Mouse (Mus musculus) urinary bladder, adult 18-20 months (tissue): ENCODE data around the gene Xdh.

Experiments
- DNase-seq, 2 experiments: peaks; one replicate each; pipeline ENCODE4 v3.0.0; 2022; ENCODE audit warnings: low spot score in 2 of 2, mixed read lengths in 2 of 2

The Xdh gene

GRCm38 (mm10) chr17:73942268-73942962 lies 7.6 kb downstream of the Xdh start:
- DNase-seq, result no peak

GRCm38 (mm10) chr17:73941816-73942215 lies 8.2 kb downstream of the Xdh start:
- no peak for DNase-seq

GRCm38 (mm10) chr17:73937073-73937472 lies 12.9 kb downstream of the Xdh start:
- DNase-seq, result no peak

- no peak for DNase-seq
These were observed 14.8 kb downstream of the Xdh start for GRCm38 (mm10) chr17:73935163-73935562.

- no peak for DNase-seq
These were observed 15.7 kb downstream of the Xdh start for GRCm38 (mm10) chr17:73934281-73934680.

GRCm38 (mm10) chr17:73933616-73934015 lies 16.4 kb downstream of the Xdh start:
- DNase-seq, result no peak

- DNase-seq, result no peak
These were observed 17.4 kb downstream of the Xdh start for GRCm38 (mm10) chr17:73932497-73933059.

- DNase-seq, result no peak
These were observed 30.5 kb downstream of the Xdh start for GRCm38 (mm10) chr17:73919520-73919919.

GRCm38 (mm10) chr17:73918944-73919381 lies 31.0 kb downstream of the Xdh start:
- DNase-seq, result no peak

GRCm38 (mm10) chr17:73918138-73918537 lies 31.9 kb downstream of the Xdh start:
- DNase-seq, result no peak

GRCm38 (mm10) chr17:73917713-73918112 lies 32.3 kb downstream of the Xdh start:
- DNase-seq, result no peak

- no peak for DNase-seq
These were observed 35.3 kb downstream of the Xdh start for GRCm38 (mm10) chr17:73914730-73915129.

GRCm38 (mm10) chr17:73906076-73906475 lies 43.9 kb downstream of the Xdh start:
- DNase-seq, result no peak

GRCm38 (mm10) chr17:73905043-73905750 lies 44.8 kb downstream of the Xdh start:
- no peak for DNase-seq

- DNase-seq, result no peak
These were observed 46.9 kb downstream of the Xdh start for GRCm38 (mm10) chr17:73903121-73903520.

- no peak for DNase-seq
These were observed 47.8 kb downstream of the Xdh start for GRCm38 (mm10) chr17:73902234-73902636.

GRCm38 (mm10) chr17:73894399-73894798 lies 55.6 kb downstream of the Xdh start:
- DNase-seq, result no peak

- no peak for DNase-seq
These were observed 56.2 kb downstream of the Xdh start for GRCm38 (mm10) chr17:73893822-73894221.

GRCm38 (mm10) chr17:73893207-73893606 lies 56.8 kb downstream of the Xdh start:
- DNase-seq, result no peak

- no peak for DNase-seq
These were observed 58.4 kb downstream of the Xdh start for GRCm38 (mm10) chr17:73891590-73891989.

GRCm38 (mm10) chr17:73886071-73886785 lies 63.8 kb downstream of the Xdh start:
- DNase-seq, result no peak

- no peak for DNase-seq
These were observed 66.7 kb downstream of the Xdh start for GRCm38 (mm10) chr17:73883332-73883731.
